Mouse (Mus musculus): ENCODE measurements around the gene Ift43.
A peak's percentile ranks its signal among the peaks of the same experiment; 100 is the strongest.

Ift43 gene

GRCm38 (mm10) chr12:86082481-86083012, at the start of gene Ift43:
Gene Ift43 (plus strand): TSS chr12:86082541.
- DNase-seq (ENCODE audit: low spot score in 2 of 2): peak in 1 of 2 experiments; percentile 8

DNA sequence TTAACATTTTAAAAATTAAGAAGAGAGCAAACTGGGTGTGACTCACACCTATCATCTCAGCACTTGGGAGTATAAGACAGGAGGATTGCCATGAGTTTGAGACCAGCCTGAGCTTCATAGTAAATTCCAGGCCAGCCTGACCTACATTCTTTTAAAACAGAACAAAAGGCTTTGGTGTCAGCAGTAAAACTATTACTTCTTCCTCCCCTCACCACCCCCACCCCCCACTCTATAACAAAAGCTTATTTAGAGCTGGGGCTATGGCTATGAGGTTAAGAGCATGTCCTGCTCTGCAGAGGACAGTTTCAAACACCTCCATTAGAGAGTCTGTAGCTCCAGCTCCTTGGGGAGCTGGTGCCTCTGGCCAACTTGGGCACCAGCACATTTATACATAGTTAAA, 46.8 kb upstream of the Ift43 start:
- no peak for DNase-seq (ENCODE audit: low spot score in 2 of 2)

GRCm38 (mm10) chr12:86036368-86037166, 45.8 kb upstream of the Ift43 start:
- no peak for DNase-seq (ENCODE audit: low spot score in 2 of 2)

DNA sequence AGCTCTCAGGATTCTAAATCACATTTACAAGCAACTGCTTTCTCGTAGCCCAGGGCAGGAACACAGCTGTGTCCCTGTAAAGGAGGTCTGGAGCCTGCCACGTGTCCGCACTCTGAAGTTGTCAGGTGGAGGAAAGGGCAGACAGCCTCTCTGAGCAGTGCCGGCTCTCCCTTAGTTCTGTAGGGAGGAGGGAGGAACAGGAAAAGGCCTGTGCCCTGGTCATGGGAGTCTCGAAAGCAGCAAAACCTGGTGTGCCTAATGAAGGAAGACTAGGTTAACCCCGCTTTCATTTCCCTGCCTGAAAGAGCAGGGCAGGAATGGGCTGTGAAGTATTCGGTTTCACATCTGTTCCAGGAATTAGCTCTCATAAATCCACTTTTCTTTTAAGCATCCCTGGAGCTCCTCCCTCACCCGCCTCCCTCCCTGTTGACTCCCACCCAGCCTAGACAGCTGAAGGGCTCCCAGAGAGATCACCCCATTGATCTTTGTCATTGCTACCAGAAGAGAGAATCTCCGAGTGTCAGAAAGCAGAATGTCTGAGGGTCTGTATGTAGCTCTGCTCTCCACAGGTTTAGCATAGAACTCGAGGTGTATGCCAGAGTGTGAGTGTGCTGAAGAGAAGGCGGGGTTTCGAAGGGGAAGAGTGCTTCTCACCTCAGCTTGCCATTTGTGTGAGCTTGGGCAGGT, 45.0 kb upstream of the Ift43 start:
- no peak for DNase-seq (ENCODE audit: low spot score in 2 of 2)

- no peak for DNase-seq (ENCODE audit: low spot score in 2 of 2)
These were observed 43.3 kb upstream of the Ift43 start for GRCm38 (mm10) chr12:86039078-86039477.

GRCm38 (mm10) chr12:86039751-86040150, 42.6 kb upstream of the Ift43 start:
- no peak for DNase-seq (ENCODE audit: low spot score in 2 of 2)

DNA sequence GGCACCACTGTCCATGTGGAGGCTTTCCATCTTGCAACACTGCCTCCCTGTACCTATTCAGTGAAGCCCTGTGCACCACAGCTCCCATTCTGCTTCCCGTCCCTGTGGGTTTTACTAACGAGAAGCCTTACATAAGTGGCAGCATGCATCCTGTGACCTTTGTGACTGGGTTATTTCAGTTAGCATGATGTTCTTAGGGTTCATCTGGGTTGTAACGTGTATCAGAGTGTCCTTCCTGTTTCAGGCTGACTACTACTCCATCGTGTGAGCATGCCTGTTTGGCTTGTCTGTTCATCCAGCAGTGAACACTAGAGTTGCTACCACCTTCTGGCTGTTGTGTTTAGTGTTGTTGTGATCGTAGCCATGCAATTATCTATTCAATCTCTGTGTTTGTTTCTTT, 36.2 kb upstream of the Ift43 start:
- DNase-seq (ENCODE audit: low spot score in 2 of 2): no peak

GRCm38 (mm10) chr12:86046776-86047175, 35.6 kb upstream of the Ift43 start:
- no peak for DNase-seq (ENCODE audit: low spot score in 2 of 2)

GRCm38 (mm10) chr12:86047376-86047775, 35.0 kb upstream of the Ift43 start:
- DNase-seq (ENCODE audit: low spot score in 2 of 2): no peak

DNA sequence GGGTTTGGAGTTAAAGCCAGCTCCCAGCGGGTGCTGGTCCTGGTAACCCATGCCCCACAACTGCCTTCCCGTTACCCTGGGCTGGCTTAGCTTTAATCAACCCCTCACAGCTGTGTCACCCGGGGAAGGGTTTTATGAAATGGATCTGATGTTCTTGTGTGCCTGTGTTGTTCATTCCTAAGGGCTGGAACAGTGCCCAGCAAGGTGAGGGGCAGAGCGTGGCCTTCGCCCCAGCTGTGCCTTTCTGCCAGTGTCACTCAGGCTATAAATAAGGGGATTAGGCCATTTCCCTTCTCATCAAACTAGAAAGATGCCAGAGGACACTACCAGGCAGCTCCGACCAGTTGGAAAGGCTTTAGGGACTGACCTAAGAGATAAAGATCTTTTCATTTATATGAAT, 32.5 kb upstream of the Ift43 start:
- DNase-seq (ENCODE audit: low spot score in 2 of 2): no peak

GRCm38 (mm10) chr12:86051477-86051876, 30.9 kb upstream of the Ift43 start:
- no peak for DNase-seq (ENCODE audit: low spot score in 2 of 2)

GRCm38 (mm10) chr12:86055306-86055705, 27.0 kb upstream of the Ift43 start:
- DNase-seq (ENCODE audit: low spot score in 2 of 2): no peak

DNA sequence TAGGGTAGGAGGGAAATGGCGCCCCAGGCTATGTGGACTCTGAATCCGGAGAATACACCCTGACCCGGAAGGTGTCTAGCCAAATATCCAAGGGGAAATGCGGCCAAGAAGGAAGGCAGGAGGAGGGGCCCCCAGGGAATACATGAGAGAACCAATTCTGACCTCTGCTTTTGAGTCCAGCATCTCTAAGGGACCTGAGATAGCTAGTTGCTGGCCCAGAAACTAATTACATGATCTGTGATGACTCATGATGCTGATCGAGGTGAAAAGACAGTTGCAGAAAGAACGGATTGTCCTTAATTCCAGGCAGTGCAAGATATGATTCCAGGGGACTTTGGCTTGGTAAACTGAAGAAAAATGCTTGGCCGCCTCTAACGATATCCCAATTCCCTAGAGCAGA, 25.4 kb upstream of the Ift43 start:
- no peak for DNase-seq (ENCODE audit: low spot score in 2 of 2)

DNA sequence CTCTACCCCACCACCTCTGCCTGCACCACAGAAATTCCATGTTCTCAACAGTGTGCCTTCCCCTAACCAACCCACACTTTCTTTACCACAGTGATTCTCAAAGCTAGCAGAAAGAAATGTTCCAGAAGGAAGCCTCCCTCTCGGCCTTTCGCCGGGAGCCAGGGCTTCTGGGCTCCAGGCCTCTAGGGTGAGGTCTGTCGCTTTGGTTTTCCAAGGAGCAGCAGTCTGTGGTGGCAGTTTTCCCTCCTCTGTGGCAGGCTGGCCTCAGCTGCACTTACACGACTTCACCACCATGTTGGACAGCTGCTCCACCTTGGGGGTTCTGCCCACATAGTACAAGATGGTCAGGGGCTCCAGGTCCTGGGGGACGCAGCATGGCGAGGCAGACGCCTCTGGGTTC, 24.8 kb upstream of the Ift43 start:
- no peak for DNase-seq (ENCODE audit: low spot score in 2 of 2)

DNA sequence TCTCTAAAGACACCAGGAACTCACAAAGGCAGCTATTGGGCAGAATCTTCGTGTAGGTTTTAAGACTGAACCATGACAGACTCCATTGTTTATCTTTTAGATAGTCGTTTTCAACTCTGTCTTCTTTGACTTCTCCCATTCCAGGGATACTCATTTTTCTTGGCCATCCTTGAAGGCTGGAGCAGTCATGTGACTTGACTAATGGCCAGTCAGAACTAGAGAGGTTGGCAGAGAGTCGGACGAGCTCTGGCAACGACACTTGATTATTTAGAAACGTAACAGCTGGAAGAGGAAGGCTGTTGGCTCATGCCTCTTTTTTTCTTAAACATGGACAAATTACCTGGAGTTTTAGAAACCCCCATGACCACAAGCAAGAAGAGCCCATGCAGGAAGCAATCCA, 23.0 kb upstream of the Ift43 start:
- DNase-seq (ENCODE audit: low spot score in 2 of 2): no peak

- DNase-seq (ENCODE audit: low spot score in 2 of 2): no peak
These were observed 17.5 kb upstream of the Ift43 start for GRCm38 (mm10) chr12:86064796-86065195.

DNA sequence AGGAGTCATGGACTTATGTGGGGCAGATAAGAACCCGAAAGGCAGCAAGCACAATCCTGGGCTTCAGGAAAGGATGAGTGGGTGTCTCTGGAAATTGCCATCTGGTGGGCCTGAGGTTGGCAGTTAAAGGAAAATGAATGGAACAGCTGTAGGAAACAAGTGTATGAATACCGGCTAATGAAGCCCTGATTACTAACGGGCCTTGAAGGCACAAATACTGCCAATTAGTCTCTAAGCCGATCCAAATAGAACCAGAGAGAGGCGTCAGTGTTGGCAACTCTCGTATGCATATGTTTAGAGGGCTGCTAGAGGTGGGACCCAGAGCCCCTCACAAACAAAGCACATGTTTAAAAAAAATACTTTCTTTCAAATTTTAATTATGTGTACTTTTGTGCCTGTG, 10.9 kb upstream of the Ift43 start:
- DNase-seq (ENCODE audit: low spot score in 2 of 2): no peak

DNA sequence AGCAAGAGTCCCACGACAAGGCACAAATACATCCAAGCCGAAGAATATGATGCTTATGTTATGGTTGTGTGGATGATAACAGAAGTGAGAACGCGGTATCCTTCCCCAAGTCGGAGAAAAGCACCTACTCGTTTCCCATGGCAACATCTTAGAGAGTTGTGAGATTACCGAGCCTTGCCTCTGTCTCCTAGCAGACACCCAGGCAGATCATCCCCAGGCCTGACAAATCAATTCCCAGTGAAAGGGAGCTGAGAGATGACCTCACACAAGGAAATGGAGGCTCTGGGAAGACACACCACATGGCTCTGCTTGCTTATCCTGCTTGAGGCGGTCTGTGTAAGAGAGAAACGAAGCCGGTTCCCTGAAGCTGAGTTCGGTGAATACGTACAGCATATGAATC, 7.7 kb upstream of the Ift43 start:
- DNase-seq (ENCODE audit: low spot score in 2 of 2): no peak

- no peak for DNase-seq (ENCODE audit: low spot score in 2 of 2)
These were observed 7.0 kb upstream of the Ift43 start for GRCm38 (mm10) chr12:86075358-86075757.

GRCm38 (mm10) chr12:86076321-86076901, 5.9 kb upstream of the Ift43 start:
- DNase-seq (ENCODE audit: low spot score in 2 of 2): no peak

- DNase-seq (ENCODE audit: low spot score in 2 of 2): no peak
These were observed 5.0 kb upstream of the Ift43 start for GRCm38 (mm10) chr12:86077322-86077721.

- DNase-seq (ENCODE audit: low spot score in 2 of 2): no peak
These were observed 4.6 kb upstream of the Ift43 start for GRCm38 (mm10) chr12:86077736-86078135.

GRCm38 (mm10) chr12:86078176-86078552, 4.2 kb upstream of the Ift43 start:
- DNase-seq (ENCODE audit: low spot score in 2 of 2): no peak
